Mouse (Mus musculus): Measurements from ENCODE around the gene Zfp580. TPM values are rescaled to one million over a fixed set of nuclear protein-coding genes. Genes with fewer than 3 reads are reported as not detected.

The Zfp580 gene
- total RNA-seq, 2 experiments from 2014 or later = 0.26 TPM; not detected in 1

- no peak for ATAC-seq (replicated peaks; ENCODE audit: low FRiP score, poor library complexity, severe bottlenecking)
These were observed 41.0 kb downstream of the Zfp580 start for GRCm38 (mm10) chr7:5092381-5092780.

DNA sequence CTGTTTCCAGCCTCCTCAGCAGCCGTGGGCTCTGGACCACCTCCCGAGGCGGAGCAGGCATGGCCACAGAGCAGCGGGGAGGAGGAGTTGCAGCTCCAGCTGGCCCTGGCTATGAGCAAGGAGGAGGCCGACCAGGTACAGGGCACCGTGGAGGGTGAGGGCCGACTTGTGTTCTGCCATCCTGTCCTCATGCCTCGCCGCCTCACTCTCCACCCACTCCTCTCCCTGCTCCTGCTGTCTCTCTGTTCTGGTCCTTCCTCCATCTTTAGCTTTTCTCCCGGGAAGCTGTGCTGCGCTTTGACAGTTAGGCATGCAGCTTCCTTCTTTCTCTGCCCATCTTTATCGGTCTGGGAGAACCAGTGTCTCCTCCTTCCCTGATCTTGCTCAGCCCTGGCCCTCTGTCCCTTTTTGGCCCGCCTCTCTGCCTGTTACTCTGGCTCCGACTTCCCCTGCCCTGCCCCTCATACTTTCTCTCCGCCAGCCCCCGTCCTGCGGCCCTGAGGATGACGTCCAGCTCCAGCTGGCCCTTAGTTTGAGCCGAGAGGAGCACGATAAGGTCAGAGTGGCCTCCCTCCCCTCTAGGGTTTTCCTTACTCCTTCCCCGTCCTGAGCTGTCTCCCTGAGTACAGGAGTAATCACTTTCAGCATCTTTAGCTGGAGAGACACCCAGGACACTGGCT is 41.6 kb downstream of the Zfp580 start:
- no peak for ATAC-seq (replicated peaks; ENCODE audit: low FRiP score, poor library complexity, severe bottlenecking)

- no peak for ATAC-seq (replicated peaks; ENCODE audit: low FRiP score, poor library complexity, severe bottlenecking)
These were observed 47.4 kb downstream of the Zfp580 start for GRCm38 (mm10) chr7:5098769-5099168.

- ATAC-seq (replicated peaks; ENCODE audit: low FRiP score, poor library complexity, severe bottlenecking) = no peak
These were observed 48.5 kb downstream of the Zfp580 start for GRCm38 (mm10) chr7:5099796-5100195.

- ATAC-seq (replicated peaks; ENCODE audit: low FRiP score, poor library complexity, severe bottlenecking) = no peak
These were observed 49.8 kb downstream of the Zfp580 start for GRCm38 (mm10) chr7:5101066-5101663.

- ATAC-seq (replicated peaks; ENCODE audit: low FRiP score, poor library complexity, severe bottlenecking) = no peak
These were observed 51.2 kb downstream of the Zfp580 start for GRCm38 (mm10) chr7:5102564-5102963.

Other genes with a start within 250 kb of the Zfp580 start
- 167 and 232 TPM in 2 replicates for gene Ube2s, start 238.9 kb upstream of the Zfp580 start, total RNA-seq (2015; ENCODE audit: low replicate concordance)
- 97.4 and 134 TPM in 2 replicates for gene Ube2s, start 238.9 kb upstream of the Zfp580 start, total RNA-seq (2017; ENCODE audit: low replicate concordance)
- not detected in 2 replicates for gene Shisa7, start 206.8 kb upstream of the Zfp580 start, total RNA-seq (2015; ENCODE audit: low replicate concordance)
- not detected in 2 replicates for gene Shisa7, start 206.8 kb upstream of the Zfp580 start, total RNA-seq (2017; ENCODE audit: low replicate concordance)
- 2.3 and 3.3 TPM in 2 replicates for gene Isoc2b, start 181.3 kb upstream of the Zfp580 start, total RNA-seq (2015; ENCODE audit: low replicate concordance)
- 5.1 and 13.9 TPM in 2 replicates for gene Isoc2b, start 181.3 kb upstream of the Zfp580 start, total RNA-seq (2017; ENCODE audit: low replicate concordance)
- gene Isoc2a, start 174.4 kb upstream of the Zfp580 start, total RNA-seq (2015; ENCODE audit: low replicate concordance) = not detected in 2 replicates
- 2.4 and 3.2 TPM in 2 replicates for gene Isoc2a, start 174.4 kb upstream of the Zfp580 start, total RNA-seq (2017; ENCODE audit: low replicate concordance)
- gene Gm36210, start 145.0 kb upstream of the Zfp580 start, total RNA-seq (2015; ENCODE audit: low replicate concordance) = not detected in 2 replicates
- gene Gm36210, start 145.0 kb upstream of the Zfp580 start, total RNA-seq (2017; ENCODE audit: low replicate concordance) = not detected in 2 replicates
- 1.7 and 2.3 TPM in 2 replicates for gene Zfp628, start 136.3 kb upstream of the Zfp580 start, total RNA-seq (2015; ENCODE audit: low replicate concordance)
- gene Zfp628, start 136.3 kb upstream of the Zfp580 start, total RNA-seq (2017; ENCODE audit: low replicate concordance) = 1.5 and 2.0 TPM in 2 replicates
- 1.7 TPM in 1 of 2 replicates, not detected in the other for gene Nat14, start 129.5 kb upstream of the Zfp580 start, total RNA-seq (2015; ENCODE audit: low replicate concordance)
- 2.5 TPM in 1 of 2 replicates, not detected in the other for gene Nat14, start 129.5 kb upstream of the Zfp580 start, total RNA-seq (2017; ENCODE audit: low replicate concordance)
- not detected in 2 replicates for gene Ssc5d, start 125.8 kb upstream of the Zfp580 start, total RNA-seq (2015; ENCODE audit: low replicate concordance)
- 0.28 TPM in 1 of 2 replicates, not detected in the other for gene Ssc5d, start 125.8 kb upstream of the Zfp580 start, total RNA-seq (2017; ENCODE audit: low replicate concordance)
- not detected in 2 replicates for gene Sbk2, start 87.1 kb upstream of the Zfp580 start, total RNA-seq (2015; ENCODE audit: low replicate concordance)
- not detected in 2 replicates for gene Sbk2, start 87.1 kb upstream of the Zfp580 start, total RNA-seq (2017; ENCODE audit: low replicate concordance)
- gene Sbk3, start 80.4 kb upstream of the Zfp580 start, total RNA-seq (2015; ENCODE audit: low replicate concordance) = not detected in 2 replicates
- gene Sbk3, start 80.4 kb upstream of the Zfp580 start, total RNA-seq (2017; ENCODE audit: low replicate concordance) = not detected in 2 replicates
- gene Zfp579, start 55.4 kb upstream of the Zfp580 start, total RNA-seq (2015; ENCODE audit: low replicate concordance) = 1.3 TPM in 1 of 2 replicates, not detected in the other
- gene Zfp579, start 55.4 kb upstream of the Zfp580 start, total RNA-seq (2017; ENCODE audit: low replicate concordance) = 0.84 and 1.4 TPM in 2 replicates
- 4.6 and 10.2 TPM in 2 replicates for gene Zfp524, start 37.1 kb upstream of the Zfp580 start, total RNA-seq (2015; ENCODE audit: low replicate concordance)
- 4.6 and 7.8 TPM in 2 replicates for gene Zfp524, start 37.1 kb upstream of the Zfp580 start, total RNA-seq (2017; ENCODE audit: low replicate concordance)
- 6.7 and 9.2 TPM in 2 replicates for gene Fiz1, start 36.8 kb upstream of the Zfp580 start, total RNA-seq (2015; ENCODE audit: low replicate concordance)
- 2.6 and 4.2 TPM in 2 replicates for gene Fiz1, start 36.8 kb upstream of the Zfp580 start, total RNA-seq (2017; ENCODE audit: low replicate concordance)
- gene Gm44973, start 36.0 kb upstream of the Zfp580 start, total RNA-seq (2015; ENCODE audit: low replicate concordance) = not detected in 2 replicates
- not detected in 2 replicates for gene Gm44973, start 36.0 kb upstream of the Zfp580 start, total RNA-seq (2017; ENCODE audit: low replicate concordance)
- 2.3 and 3.1 TPM in 2 replicates for gene Zfp865, start 31.2 kb upstream of the Zfp580 start, total RNA-seq (2015; ENCODE audit: low replicate concordance)
- gene Zfp865, start 31.2 kb upstream of the Zfp580 start, total RNA-seq (2017; ENCODE audit: low replicate concordance) = 1.7 and 2.2 TPM in 2 replicates
- gene Ccdc106, start 31.0 kb upstream of the Zfp580 start, total RNA-seq (2015; ENCODE audit: low replicate concordance) = not detected in 2 replicates
- not detected in 2 replicates for gene Ccdc106, start 31.0 kb upstream of the Zfp580 start, total RNA-seq (2017; ENCODE audit: low replicate concordance)
- not detected in 2 replicates for gene 4632433K11Rik, start 17.4 kb upstream of the Zfp580 start, total RNA-seq (2015; ENCODE audit: low replicate concordance)
- gene 4632433K11Rik, start 17.4 kb upstream of the Zfp580 start, total RNA-seq (2017; ENCODE audit: low replicate concordance) = 0.60 TPM in 1 of 2 replicates, not detected in the other
- gene Zfp784, start 13.1 kb upstream of the Zfp580 start, total RNA-seq (2015; ENCODE audit: low replicate concordance) = not detected in 2 replicates
- 0.84 TPM in 1 of 2 replicates, not detected in the other for gene Zfp784, start 13.1 kb upstream of the Zfp580 start, total RNA-seq (2017; ENCODE audit: low replicate concordance)
- 42.3 and 45.8 TPM in 2 replicates for gene U2af2, start 10.6 kb downstream of the Zfp580 start, total RNA-seq (2015; ENCODE audit: low replicate concordance)
- 48.8 and 56.9 TPM in 2 replicates for gene U2af2, start 10.6 kb downstream of the Zfp580 start, total RNA-seq (2017; ENCODE audit: low replicate concordance)
- 42.2 and 42.5 TPM in 2 replicates for gene Epn1, start 28.7 kb downstream of the Zfp580 start, total RNA-seq (2015; ENCODE audit: low replicate concordance)
- gene Epn1, start 28.7 kb downstream of the Zfp580 start, total RNA-seq (2017; ENCODE audit: low replicate concordance) = 51.2 and 86.8 TPM in 2 replicates
- gene Rfpl4, start 65.4 kb downstream of the Zfp580 start, total RNA-seq (2015; ENCODE audit: low replicate concordance) = not detected in 2 replicates
- gene Rfpl4, start 65.4 kb downstream of the Zfp580 start, total RNA-seq (2017; ENCODE audit: low replicate concordance) = not detected in 2 replicates
- not detected in 2 replicates for gene Rasl2-9, start 74.4 kb downstream of the Zfp580 start, total RNA-seq (2015; ENCODE audit: low replicate concordance)
- gene Rasl2-9, start 74.4 kb downstream of the Zfp580 start, total RNA-seq (2017; ENCODE audit: low replicate concordance) = not detected in 2 replicates
- not detected in 2 replicates for gene Vmn1r55, start 98.1 kb downstream of the Zfp580 start, total RNA-seq (2015; ENCODE audit: low replicate concordance)
- not detected in 2 replicates for gene Vmn1r55, start 98.1 kb downstream of the Zfp580 start, total RNA-seq (2017; ENCODE audit: low replicate concordance)
- gene Vmn1r56, start 145.2 kb downstream of the Zfp580 start, total RNA-seq (2015; ENCODE audit: low replicate concordance) = not detected in 2 replicates
- not detected in 2 replicates for gene Vmn1r56, start 145.2 kb downstream of the Zfp580 start, total RNA-seq (2017; ENCODE audit: low replicate concordance)
- gene Vmn1r57, start 167.0 kb downstream of the Zfp580 start, total RNA-seq (2015; ENCODE audit: low replicate concordance) = not detected in 2 replicates
- not detected in 2 replicates for gene Vmn1r57, start 167.0 kb downstream of the Zfp580 start, total RNA-seq (2017; ENCODE audit: low replicate concordance)

Measured in erythroblast, adult 5-6 weeks (primary cell).